Mouse (Mus musculus): ENCODE data around the gene Csn1s1.

Gene Csn1s1

DNA sequence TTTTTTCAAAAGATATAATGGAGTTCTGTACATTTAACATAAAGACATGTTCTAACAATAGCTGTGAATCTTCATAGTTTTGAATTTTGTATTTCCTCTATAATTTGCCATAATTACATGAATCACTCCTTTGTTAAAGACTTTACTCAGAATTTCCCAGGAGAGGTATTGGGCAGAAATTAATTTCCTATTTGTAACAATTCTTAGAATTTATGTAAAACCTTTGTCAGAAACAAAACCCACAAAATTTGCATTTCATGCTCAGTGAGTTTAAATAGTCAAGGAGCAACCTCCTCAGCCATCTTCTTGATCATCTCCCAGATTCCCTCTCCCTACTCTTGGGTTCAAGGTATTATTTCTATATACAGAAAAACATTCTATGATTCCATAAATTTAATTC lies at the start of gene Csn1s1:
Csn1s1 (plus strand) TSS at position 301 of the 400 bp plus-strand sequence.
- no peak for DNase-seq

- no peak for DNase-seq
Measured at GRCm38 (mm10) chr5:87622681-87623080, 43.3 kb upstream of the Csn1s1 start.

DNA sequence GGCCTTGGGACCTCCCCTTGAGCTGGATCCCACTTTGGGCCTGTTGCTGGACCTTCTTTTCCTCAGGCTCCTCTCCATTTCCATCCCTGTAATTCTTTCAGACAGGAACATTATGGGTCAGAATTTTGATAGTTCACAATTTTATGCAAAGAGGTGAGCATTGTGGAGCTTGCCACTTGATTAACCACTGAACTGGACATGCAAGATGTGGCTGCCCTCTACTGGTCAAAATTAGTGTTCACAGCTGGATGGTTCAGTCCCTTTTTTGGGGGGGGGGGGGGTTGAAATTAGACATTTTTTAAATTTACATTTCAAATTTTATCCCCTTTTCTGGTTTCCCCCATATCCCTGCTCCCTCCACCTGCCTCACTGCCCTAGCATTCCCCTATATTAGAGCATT lies 23.2 kb upstream of the Csn1s1 start:
- DNase-seq, result no peak

GRCm38 (mm10) chr5:87699530-87699929 lies 33.5 kb downstream of the Csn1s1 start, which contains the start of gene Csn2:
Gene Csn2 (minus strand): TSS chr5:87699630.
- no peak for DNase-seq

DNA sequence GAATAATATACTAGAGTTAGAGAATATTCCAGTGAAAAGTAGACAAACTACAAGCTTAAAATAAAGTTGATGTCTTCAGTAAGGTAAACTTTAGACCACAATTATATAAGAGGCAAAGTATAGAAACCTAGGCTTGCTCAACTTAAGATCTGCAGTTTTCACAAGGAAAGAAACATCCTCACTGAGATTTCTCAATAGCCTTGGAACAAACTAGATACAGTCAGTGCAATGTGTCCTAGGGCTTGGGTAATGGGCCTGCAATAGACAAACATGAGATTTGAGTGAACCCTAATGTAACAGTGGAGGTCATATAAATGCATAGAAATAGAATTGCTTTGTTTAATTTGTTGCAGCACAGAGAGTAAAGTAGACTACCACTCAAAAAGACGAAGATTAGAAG lies 39.9 kb downstream of the Csn1s1 start:
- DNase-seq, result no peak
